Mouse (Mus musculus) left cerebral cortex, postnatal 36 days (tissue): Measurements from ENCODE around the gene A630095N17Rik. TPM values are rescaled to one million over a fixed set of nuclear protein-coding genes. Genes with fewer than 3 reads are reported as not detected.
A peak's percentile ranks its signal among the peaks of the same experiment; 100 is the strongest.

Source experiments
- DNase-seq, 2 experiments: peaks; one replicate each; pipeline ENCODE4 v3.0.0; 2021 to 2022; ENCODE audit warnings: low spot score in 2 of 2, mixed read lengths in 1 of 2
- intact Hi-C: fragments of 180-260 bp; cut with DNase I; formaldehyde crosslinking; loops from one replicate; pipeline ENCODE4 v1.15.1; 2025
- microRNA-seq: library from miRNA; unstranded; fragments of <30 nt; microRNA quantifications from one replicate; pipeline ENCODE4 v1.2.0, GENCODE M21; 2022
- total RNA-seq, 2 experiments: library from RNA; stranded (reverse); gene quantifications; 2 replicates each; pipeline ENCODE4 v1.2.3; 2021

A630095N17Rik gene
- total RNA-seq, 2 experiments from 2014 or later: not detected

DNA sequence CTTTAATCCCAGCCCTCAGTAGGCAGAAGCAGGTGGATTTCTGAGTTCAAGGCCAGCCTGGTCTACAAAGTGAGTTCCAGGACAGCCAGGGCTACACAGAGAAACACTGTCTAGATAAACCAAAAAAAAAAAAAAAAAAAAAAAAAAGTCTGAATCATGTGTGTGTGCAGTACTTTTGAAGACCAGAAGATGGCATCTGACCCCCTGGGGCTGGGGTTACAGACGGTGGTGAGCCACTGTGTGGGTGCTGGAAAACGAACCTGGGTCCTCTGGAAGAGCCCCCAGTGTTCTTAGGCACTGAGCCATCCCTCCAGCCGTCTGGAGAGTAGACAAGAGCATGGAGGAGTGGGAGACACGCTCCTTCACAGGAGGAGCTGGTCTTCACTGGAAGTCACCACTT, 49.7 kb downstream of the A630095N17Rik start:
- DNase-seq: no peak
- intact Hi-C loops: no loop called here

DNA sequence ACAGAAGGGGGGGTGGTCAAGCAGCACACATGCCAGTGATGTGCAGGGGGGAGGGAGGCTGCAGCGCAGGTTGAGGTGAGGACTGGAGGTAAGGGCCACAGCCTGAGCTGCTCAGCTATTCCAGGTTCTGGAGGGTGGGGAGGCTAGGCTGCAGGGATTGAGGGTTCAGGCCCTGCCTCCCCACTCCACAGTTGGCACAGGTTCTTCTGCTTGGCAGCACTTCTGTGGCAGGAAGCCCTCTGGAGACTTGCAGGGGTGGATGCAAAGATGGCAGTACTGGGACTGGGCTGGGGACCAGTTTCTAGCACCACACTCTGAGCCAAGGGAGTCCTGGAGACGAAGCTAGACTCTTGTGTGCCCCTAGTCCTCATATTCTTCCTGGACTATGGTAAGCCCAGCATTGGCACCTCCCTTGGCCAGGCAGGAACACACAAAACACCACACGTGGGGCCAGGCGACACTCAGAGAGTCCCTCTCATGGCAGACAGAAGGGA, 50.5 kb downstream of the A630095N17Rik start:
- intact Hi-C loops: no loop called here

DNA sequence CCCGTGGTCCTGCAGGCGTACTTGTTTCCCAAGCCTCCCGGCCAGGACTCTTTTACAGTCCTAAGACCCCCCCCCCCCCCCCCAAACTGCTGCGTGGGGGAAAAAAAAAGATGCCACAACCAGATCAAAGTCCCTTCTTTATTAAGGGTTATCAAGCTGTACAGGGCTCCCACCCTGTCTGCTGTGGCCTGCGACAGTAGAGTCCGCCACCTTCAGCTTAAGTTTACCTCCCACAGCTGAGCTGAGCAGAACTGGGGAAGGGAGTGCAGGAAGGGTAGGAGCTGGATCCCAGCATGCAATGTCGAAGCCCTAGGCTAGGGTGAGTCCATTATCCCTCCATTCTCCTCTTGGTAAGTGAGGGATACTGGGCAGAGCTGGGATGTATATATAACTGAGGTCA, 51.2 kb downstream of the A630095N17Rik start:
- DNase-seq: no peak
- intact Hi-C loops: no loop called here

More for the DNA sequence above, 50.5 kb downstream of the A630095N17Rik start:
- no peak for DNase-seq

DNA sequence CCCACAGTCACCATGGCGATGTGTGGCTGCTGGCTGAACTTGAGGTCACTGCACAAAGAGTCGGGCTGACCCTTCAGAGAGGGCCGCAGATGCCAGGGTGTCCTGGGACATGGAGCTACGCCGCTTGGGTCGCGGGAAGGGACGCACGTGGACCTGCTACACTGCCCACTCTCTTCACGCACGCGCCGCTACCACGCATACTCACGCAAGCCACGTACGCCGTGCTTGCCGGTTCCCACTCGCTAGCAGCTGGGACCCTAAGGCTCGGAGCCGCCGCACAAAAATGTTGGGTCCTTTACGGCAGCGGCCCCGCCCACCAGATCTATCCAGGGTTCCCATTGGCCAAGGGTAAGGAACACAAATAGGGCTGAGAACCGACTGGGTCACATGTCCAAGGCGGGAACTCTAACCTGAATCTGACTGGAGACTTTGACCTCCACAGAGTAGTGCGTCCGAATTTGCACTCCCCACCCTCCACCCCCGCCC, 51.8 kb downstream of the A630095N17Rik start, which contains the start of gene Abcb6:
Gene Abcb6, minus strand, starts transcription at position 288 of the 486 bp plus-strand sequence.
- peak; percentile 90 to 92 for DNase-seq
- intact Hi-C loops: no loop called here

DNA sequence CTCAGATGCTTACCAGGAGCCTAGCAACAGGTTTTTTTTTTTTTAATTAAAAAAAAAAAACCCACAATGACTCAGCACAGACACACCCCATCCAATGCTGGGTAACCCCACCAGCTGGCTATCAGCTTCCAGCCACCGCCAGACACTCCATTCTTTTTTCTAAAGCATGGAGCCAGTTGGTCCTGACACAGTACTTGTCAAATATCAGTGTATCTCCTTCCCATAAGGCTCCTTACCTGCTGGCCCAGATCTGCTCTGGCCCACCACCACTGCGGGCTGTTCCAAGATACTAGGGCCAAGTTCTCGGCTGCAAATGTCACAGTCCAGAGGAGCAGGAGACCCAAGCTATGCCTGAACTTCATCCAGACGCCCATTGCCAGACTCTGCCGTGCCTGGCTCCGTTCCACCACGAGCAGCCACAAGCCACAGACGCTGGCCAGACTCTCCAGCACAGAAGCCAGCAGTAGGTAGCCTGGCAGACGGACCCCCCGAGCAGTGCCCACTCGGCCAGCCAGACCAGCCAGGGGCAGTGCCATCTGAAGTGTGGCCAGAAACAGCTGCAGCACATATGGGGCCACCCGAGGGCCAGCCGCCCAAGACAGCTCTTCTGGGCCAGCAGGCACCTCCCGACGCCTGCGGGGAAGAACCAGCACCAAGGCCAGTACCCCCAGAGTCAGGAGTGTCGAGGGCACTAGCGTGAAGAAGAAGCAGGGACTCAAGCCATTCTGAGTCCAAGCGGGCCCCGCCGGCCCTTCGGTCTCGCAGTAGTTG, 52.4 kb downstream of the A630095N17Rik start:
- peak; percentile 34 to 40 for DNase-seq
- intact Hi-C loops: no loop called here

Small RNA genes lying within 50 kb of the gene (microRNA-seq; reads per million reads assigned to microRNA genes)
- not detected for gene Gm27943

Other genes starting within 250 kb of the A630095N17Rik start
- 1 to 10 TPM; 1.7 to 3.4 TPM for gene Nhej1, start 106.9 kb downstream of the A630095N17Rik start, total RNA-seq
- under 1 TPM; 0.84 to 0.88 TPM for gene Slc23a3, start 98.2 kb downstream of the A630095N17Rik start, total RNA-seq
- gene Cnppd1, start 89.4 kb downstream of the A630095N17Rik start, total RNA-seq: 10 to 100 TPM; 28.8 to 32.6 TPM
- gene Retreg2, start 89.3 kb downstream of the A630095N17Rik start, total RNA-seq: 100 to 1,000 TPM; 184 to 202 TPM
- 10 to 100 TPM; 25.9 to 30.1 TPM for gene Zfand2b, start 63.5 kb downstream of the A630095N17Rik start, total RNA-seq
- gene Abcb6, start 51.7 kb downstream of the A630095N17Rik start, total RNA-seq: 10 to 100 TPM; 22.8 to 24.7 TPM
- 10 to 100 TPM; 21.6 to 31.7 TPM for gene Ankzf1, start 40.0 kb downstream of the A630095N17Rik start, total RNA-seq
- 100 to 1,000 TPM; 138 to 146 TPM for gene Atg9a, start 39.9 kb downstream of the A630095N17Rik start, total RNA-seq
- gene Glb1l, start 21.3 kb downstream of the A630095N17Rik start, total RNA-seq: 10 to 100 TPM; 10.4 to 15.8 TPM
- gene Stk16, start 21.3 kb downstream of the A630095N17Rik start, total RNA-seq: 10 to 100 TPM; 80.3 to 85.9 TPM
- gene Tuba4a, start 12.2 kb downstream of the A630095N17Rik start, total RNA-seq: 100 to 1,000 TPM; 579 to 672 TPM
- 10 to 100 TPM; 91.6 to 97.6 TPM for gene Dnajb2, start 4.3 kb upstream of the A630095N17Rik start, total RNA-seq
- 100 to 1,000 TPM; 468 to 499 TPM for gene Ptprn, start 32.4 kb upstream of the A630095N17Rik start, total RNA-seq
- gene Resp18, start 46.3 kb upstream of the A630095N17Rik start, total RNA-seq: 100 to 1,000 TPM; 122 to 146 TPM
- gene Dnpep, start 85.9 kb upstream of the A630095N17Rik start, total RNA-seq: 10 to 100 TPM; 51.9 to 55.9 TPM
- gene Des, start 128.2 kb upstream of the A630095N17Rik start, total RNA-seq: 1 to 10 TPM in 1 of 2 experiments, under 1 TPM in 1; 0.84 to 1.5 TPM
- gene Speg, start 143.2 kb upstream of the A630095N17Rik start, total RNA-seq: 100 to 1,000 TPM; 173 to 212 TPM
- gene Gmppa, start 203.8 kb upstream of the A630095N17Rik start, total RNA-seq: 10 to 100 TPM; 50.0 to 59.0 TPM
- 10 to 100 TPM; 13.2 to 15.7 TPM for gene Asic4, start 218.3 kb upstream of the A630095N17Rik start, total RNA-seq
- gene Chpf, start 247.2 kb upstream of the A630095N17Rik start, total RNA-seq: 10 to 100 TPM; 75.3 to 86.3 TPM
- 100 to 1,000 TPM in 1 of 2 experiments, 10 to 100 TPM in 1; 94.2 to 105 TPM for gene Tmem198, start 247.4 kb upstream of the A630095N17Rik start, total RNA-seq